Mouse (Mus musculus) CH12.LX (cell line): Measurements from ENCODE around the gene Igfbp1.

Experiments
- BHLHE40 ChIP-seq: IDR thresholded peaks from 2 replicates; pipeline ENCODE4 v1.6.1; 2011; ENCODE audit warnings: mild to moderate bottlenecking, low read depth, low read length, improper control_type of control experiment
- CHD2 ChIP-seq: IDR thresholded peaks from 2 replicates; pipeline ENCODE4 v1.6.1; 2011; ENCODE audit warnings: low read length, improper control_type of control experiment
- CTCF ChIP-seq, 2 experiments: IDR thresholded peaks in 1 of 2; conservative IDR thresholded peaks in 1 of 2; 2 replicates each; pipeline ENCODE4 v1.5.1; 2011 to 2012; ENCODE audit warnings: low read depth in 2 of 2, low read length in 2 of 2, improper control_type of control experiment in 1 of 2, inconsistent platforms in 1 of 2, mild to moderate bottlenecking in 1 of 2, moderate library complexity in 1 of 2
- GABPA ChIP-seq: IDR thresholded peaks from 2 replicates; pipeline ENCODE4 v1.6.1; 2012; ENCODE audit warnings: low read depth, low read length, improper control_type of control experiment, inconsistent platforms; ENCODE audit not compliant: insufficient replicate concordance
- JUN ChIP-seq: IDR thresholded peaks from 2 replicates; pipeline ENCODE4 v1.6.1; 2011; ENCODE audit warnings: low read depth, mild to moderate bottlenecking, low read length, improper control_type of control experiment, moderate library complexity; ENCODE audit not compliant: insufficient read depth
- MAFK ChIP-seq: IDR thresholded peaks from 2 replicates; pipeline ENCODE4 v1.6.1; 2011; ENCODE audit warnings: low read length, improper control_type of control experiment; ENCODE audit not compliant: insufficient replicate concordance
- POLR2A ChIP-seq: IDR thresholded peaks from 2 replicates; pipeline ENCODE4 v1.6.1; 2011; ENCODE audit warnings: low read depth, mild to moderate bottlenecking, improper control_type of control experiment, low read length
- RCOR1 ChIP-seq: conservative IDR thresholded peaks from 2 replicates; pipeline ENCODE4 v1.6.1; 2012; ENCODE audit warnings: low read depth, mild to moderate bottlenecking, inconsistent platforms, low read length, improper control_type of control experiment
- TBP ChIP-seq: conservative IDR thresholded peaks from 2 replicates; pipeline ENCODE4 v1.6.1; 2011; ENCODE audit warnings: low read depth, low read length, improper control_type of control experiment
- TCF12 ChIP-seq: IDR thresholded peaks from 2 replicates; pipeline ENCODE4 v1.6.1; 2014; ENCODE audit warnings: low read depth, mild to moderate bottlenecking, inconsistent platforms, low read length, improper control_type of control experiment
- USF1 ChIP-seq: IDR thresholded peaks from 2 replicates; pipeline ENCODE4 v1.6.1; 2014; ENCODE audit warnings: low read depth, mild to moderate bottlenecking, inconsistent platforms, low read length, improper control_type of control experiment
- USF2 ChIP-seq: conservative IDR thresholded peaks from 2 replicates; pipeline ENCODE4 v1.6.1; 2011; ENCODE audit warnings: low read depth, low read length, improper control_type of control experiment

GRCm38 (mm10) chr11:7211211-7211610 is 13.6 kb downstream of the Igfbp1 start:
- TF ChIP-seq TCF12, result no peak
- no peak for TF ChIP-seq BHLHE40
- no peak for TF ChIP-seq CTCF (conservative IDR thresholded peaks at IDR 0.05 in 1 of 2, IDR thresholded peaks at IDR 0.05 in 1 of 2; ENCODE audit: low read depth in 2 of 2, low read length in 2 of 2)
- no peak for TF ChIP-seq POLR2A
- TF ChIP-seq RCOR1, result no peak
- no peak for TF ChIP-seq GABPA
- no peak for TF ChIP-seq USF2
- TF ChIP-seq JUN, result no peak
- TF ChIP-seq USF1, result no peak
- no peak for TF ChIP-seq MAFK
- TF ChIP-seq TBP, result no peak
- TF ChIP-seq CHD2, result no peak
